Mouse (Mus musculus): ENCODE data around the gene Serpina11. TPM values are rescaled to one million over a fixed set of nuclear protein-coding genes. Genes with fewer than 3 reads are reported as not detected.
A peak's percentile ranks its signal among the peaks of the same experiment; 100 is the strongest.

Serpina11 gene
- polyA plus RNA-seq (2021): not detected

DNA sequence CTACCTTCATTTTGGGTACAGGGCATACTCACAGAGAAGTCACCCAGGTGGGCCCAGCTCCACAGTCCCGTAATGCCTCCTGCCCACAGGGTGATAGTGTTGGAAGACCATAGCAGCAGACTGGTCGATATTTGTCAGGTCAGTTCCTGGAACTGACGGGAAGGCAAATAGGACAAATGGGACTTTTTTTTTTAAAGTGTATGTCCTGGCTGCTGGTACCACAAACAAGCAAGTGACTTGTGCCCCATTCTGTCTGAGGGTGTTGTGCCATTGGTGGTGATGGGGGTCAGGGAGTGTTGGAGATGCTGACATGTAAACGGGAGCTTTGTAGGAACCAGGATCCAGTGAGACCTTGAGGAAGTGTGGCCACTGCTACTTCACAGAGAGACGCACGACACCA is at the start of gene Serpina11:
TSS of gene Serpina11 (minus strand) at position 101 of the 400 bp plus-strand sequence.
- in situ Hi-C loops (cut with MboI; ENCODE audit: low pct_unique_long_range_greater_than_20kb): no loop called here
- CTCF ChIA-PET: interaction anchor here (1.3 to 1.5 kb wide), 2 partner anchors 40 to 430 kb away, joined by 3 to 8 read pairs; no protein-coding TSS in a partner anchor
- no peak for TF ChIP-seq CTCF (IDR thresholded peaks at IDR 0.05)
- no peak for DNase-seq (ENCODE audit: low read depth, low spot score)
- POLR2A ChIA-PET: no interaction called here
- H3K27me3 ChIP-seq: no peaks in the 10 kb centered on the region
- ATAC-seq: no peak

DNA sequence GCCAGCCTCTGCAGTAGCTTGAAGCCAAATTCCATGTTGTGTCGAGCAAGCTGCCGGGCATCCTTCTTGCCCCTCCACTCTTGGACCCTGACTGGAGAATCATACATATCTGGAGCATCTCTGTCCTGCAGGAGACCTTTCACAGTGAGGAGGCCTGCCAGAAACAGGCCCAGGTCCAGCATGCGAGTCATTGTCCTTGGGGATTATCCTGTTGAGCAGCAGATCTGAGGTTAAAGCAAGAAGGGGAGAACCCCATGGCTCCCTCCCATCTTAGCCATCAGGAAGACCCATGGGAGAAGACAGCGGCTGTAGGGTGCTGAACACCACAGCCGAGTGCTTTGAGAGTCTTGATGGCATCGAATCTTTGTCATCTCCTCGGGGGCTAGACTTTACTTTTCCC is 48.4 kb upstream of the Serpina11 start:
- ATAC-seq: no peak
- POLR2A ChIA-PET: no interaction called here
- CTCF ChIA-PET: no interaction called here
- no peak for DNase-seq (ENCODE audit: low read depth, low spot score)
- TF ChIP-seq CTCF (IDR thresholded peaks at IDR 0.05): no peak
- no peaks in the 10 kb centered on the region for H3K27me3 ChIP-seq
- in situ Hi-C loops (cut with MboI; ENCODE audit: low pct_unique_long_range_greater_than_20kb): no loop called here

DNA sequence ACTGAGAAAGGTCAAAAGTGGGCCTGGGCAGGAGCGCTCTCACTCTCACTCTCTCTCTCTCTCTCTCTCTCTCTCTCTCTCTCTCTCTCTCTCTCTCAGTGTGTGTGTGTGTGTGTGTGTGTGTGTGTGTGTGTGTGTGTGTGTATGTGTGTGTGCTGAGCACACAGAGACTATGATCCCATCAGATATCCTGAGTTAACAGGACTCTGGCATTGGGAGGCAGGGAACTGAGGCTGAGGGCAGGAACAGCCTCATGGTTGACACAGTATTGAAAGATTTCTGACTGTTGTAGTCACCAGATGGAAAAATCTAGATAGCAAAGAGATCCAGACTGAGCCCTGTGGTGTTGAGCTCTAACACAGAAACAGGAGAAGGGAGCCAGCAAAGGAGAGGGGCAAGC is 44.0 kb upstream of the Serpina11 start:
- DNase-seq (ENCODE audit: low read depth, low spot score): no peak
- CTCF ChIA-PET: interaction anchor here (1.1 kb wide), 1 partner anchor 17 kb away, joined by 3 read pairs; no protein-coding TSS in a partner anchor
- no peak for TF ChIP-seq CTCF (IDR thresholded peaks at IDR 0.05)
- H3K27me3 ChIP-seq: no peaks in the 10 kb centered on the region
- ATAC-seq: no peak
- POLR2A ChIA-PET: no interaction called here
- in situ Hi-C loops (cut with MboI; ENCODE audit: low pct_unique_long_range_greater_than_20kb): loop anchor here (5.0 kb wide), 1 partner anchor 36 kb away; no protein-coding TSS in a partner anchor

DNA sequence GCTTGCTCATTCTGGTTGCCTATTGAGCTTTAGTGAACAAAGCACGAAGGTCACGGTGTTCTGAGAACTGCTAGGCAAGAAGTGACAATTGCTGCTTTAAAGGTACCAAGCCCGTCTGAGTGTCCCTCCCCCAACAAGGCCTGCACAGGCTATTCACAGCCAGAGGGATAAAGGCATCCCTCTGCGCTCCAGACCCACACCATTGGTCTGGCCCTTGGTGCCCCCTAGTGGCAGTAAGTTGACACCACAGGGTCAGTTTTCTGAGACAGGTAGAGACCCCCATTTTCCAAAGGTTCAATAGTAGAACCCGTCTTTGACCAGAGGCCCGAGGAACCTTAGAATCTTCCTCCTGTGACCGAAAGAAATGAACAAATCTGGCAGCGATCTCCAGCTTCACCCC is 40.2 kb upstream of the Serpina11 start:
- ChIA-PET CTCF (interaction anchor here (1.0 to 2.6 kb wide), 12 partner anchors 9 to 40 kb away, joined by 3 to 22 read pairs (median 4); partner anchors contain the start of gene Serpina11), POLR2A (interaction anchor here (0.7 kb wide), 1 partner anchor 36 kb away, joined by 4 read pairs; no protein-coding TSS in a partner anchor)
- TF ChIP-seq CTCF (IDR thresholded peaks at IDR 0.05): peak; percentile 85
- DNase-seq (ENCODE audit: low read depth, low spot score) (no peak), ATAC-seq (peak; percentile 74)
- no peaks in the 10 kb centered on the region for H3K27me3 ChIP-seq
- in situ Hi-C loops (cut with MboI; ENCODE audit: low pct_unique_long_range_greater_than_20kb): loop anchor here (5.0 kb wide), 1 partner anchor 33 kb away; no protein-coding TSS in a partner anchor

DNA sequence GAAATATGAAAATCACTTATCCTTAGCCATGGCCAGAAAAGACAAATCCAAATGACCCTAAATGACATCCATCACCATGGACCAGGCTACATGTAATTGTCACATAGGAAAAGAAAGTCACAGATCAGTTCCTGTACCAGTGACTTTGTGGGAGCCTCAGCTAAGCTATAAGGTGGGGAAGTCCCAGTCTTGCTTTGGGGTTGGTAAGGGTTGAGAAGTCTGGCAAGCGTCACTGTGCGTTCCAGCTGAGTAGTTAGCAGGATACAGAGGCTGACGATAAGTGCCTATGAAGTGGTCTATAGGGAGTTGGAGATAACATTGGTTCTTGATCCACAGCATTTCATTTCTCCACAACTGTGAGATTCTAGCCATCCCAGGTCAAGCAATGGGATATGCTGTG is 25.5 kb upstream of the Serpina11 start:
- DNase-seq (ENCODE audit: low read depth, low spot score) (no peak), ATAC-seq (no peak)
- POLR2A ChIA-PET: interaction anchor here (0.9 kb wide), 1 partner anchor 12 kb away, joined by 3 read pairs; no protein-coding TSS in a partner anchor
- TF ChIP-seq CTCF (IDR thresholded peaks at IDR 0.05): no peak
- in situ Hi-C loops (cut with MboI; ENCODE audit: low pct_unique_long_range_greater_than_20kb): no loop called here
- H3K27me3 ChIP-seq: no peaks in the 10 kb centered on the region
- CTCF ChIA-PET: no interaction called here

DNA sequence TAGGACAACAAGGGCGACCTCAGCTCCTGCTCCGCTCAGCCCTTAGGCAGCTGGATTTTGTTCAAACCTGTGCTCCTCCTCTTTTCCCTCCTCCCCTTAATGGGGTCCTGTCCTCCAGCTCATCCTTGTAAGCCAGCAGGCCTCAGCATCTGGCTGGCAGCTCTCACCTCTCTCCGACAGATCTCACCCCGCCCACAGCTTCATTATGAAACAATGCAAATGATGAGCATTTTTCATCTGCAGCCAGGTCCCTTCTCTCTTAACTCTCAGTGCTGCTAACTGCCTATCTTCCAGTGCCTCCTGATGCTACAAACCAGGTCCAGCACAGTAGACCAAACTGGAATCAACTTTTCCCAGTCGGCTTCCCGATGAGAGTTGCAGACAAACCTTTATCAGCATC is 23.9 kb upstream of the Serpina11 start, which contains the start of gene Serpina9:
TSS of gene Serpina9 (minus strand) at position 136 of the 400 bp plus-strand sequence.
- H3K27me3 ChIP-seq: no peaks in the 10 kb centered on the region
- ATAC-seq (no peak), DNase-seq (ENCODE audit: low read depth, low spot score) (no peak)
- POLR2A ChIA-PET: no interaction called here
- CTCF ChIA-PET: no interaction called here
- no peak for TF ChIP-seq CTCF (IDR thresholded peaks at IDR 0.05)
- in situ Hi-C loops (cut with MboI; ENCODE audit: low pct_unique_long_range_greater_than_20kb): no loop called here

DNA sequence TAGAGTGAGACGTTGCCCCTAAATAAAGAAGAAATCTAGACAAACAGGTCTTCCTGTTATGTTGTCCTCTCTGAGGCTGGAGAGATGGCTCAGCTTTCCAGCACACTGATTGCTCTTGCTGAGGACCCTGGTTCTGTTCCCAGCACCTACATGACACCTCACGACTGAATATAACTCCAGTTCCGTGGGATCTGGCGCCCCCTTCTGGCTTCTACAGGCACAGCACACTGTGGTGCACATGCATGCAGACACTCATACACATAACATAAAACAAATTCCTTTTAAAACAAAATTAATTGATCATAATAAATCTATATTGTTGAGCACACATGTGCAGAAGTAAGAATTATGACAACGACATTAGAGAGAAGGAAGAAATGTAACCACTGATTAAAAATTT is 14.9 kb upstream of the Serpina11 start:
- no peaks in the 10 kb centered on the region for H3K27me3 ChIP-seq
- DNase-seq (ENCODE audit: low read depth, low spot score): no peak
- TF ChIP-seq CTCF (IDR thresholded peaks at IDR 0.05): no peak
- CTCF ChIA-PET: interaction anchor here (1.7 to 2.0 kb wide), 2 partner anchors 9 to 21 kb away, joined by 4 to 6 read pairs; no protein-coding TSS in a partner anchor
- ATAC-seq: no peak
- POLR2A ChIA-PET: no interaction called here
- in situ Hi-C loops (cut with MboI; ENCODE audit: low pct_unique_long_range_greater_than_20kb): no loop called here

DNA sequence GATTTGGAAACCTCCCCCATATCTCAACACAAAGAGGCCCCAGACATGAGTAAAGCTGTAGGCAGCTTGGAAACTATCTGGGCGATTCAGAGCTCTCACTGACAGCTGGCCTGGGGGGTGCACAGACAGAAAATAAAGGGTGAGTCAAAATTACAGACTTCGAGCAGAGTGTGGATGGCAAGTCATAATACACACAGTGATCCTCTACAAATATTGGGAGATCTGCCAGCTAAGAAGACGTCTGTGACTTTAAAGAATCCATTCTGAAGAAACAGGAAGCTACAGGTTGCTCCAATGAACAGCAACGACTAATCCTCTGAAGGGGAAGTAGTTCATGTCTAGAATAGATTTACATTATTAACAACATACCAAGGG is 13.5 kb upstream of the Serpina11 start:
- in situ Hi-C loops (cut with MboI; ENCODE audit: low pct_unique_long_range_greater_than_20kb): no loop called here

DNA sequence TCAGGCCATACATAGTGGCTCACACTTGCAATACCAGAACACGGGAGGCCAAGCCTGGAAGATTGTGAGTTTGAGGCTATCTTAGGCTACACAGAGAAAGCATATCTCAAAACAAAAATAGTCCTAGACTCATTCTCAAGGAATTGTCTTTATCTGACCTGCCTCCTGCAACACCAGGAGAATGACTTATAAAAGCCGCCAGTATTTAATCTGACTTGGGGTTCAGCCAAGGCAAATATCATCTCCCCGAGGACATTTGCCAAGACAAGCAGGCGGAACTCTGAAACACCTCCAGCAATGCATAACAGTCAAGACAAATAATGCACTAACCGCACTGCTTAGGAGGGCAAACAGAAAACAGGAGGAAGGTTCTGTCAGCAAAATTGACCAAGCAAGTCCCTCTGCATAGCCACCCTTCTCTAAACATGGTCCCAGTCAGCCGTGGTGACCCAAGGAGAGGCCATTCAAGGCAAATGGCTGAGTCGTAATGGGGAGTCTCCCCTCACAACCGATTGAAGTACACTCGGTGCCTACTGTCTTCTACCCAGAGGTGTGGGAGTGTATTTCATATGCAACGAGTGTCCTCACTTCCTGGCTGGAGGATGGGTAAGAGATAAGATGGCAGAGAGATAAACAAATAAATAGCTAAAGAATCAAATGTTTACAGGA is 12.9 kb upstream of the Serpina11 start:
- ChIA-PET POLR2A (interaction anchor here (1.0 to 1.3 kb wide), 2 partner anchors 12 to 57 kb away, joined by 3 read pairs; no protein-coding TSS in a partner anchor), CTCF (interaction anchor here (1.2 to 2.0 kb wide), 3 partner anchors 7 to 71 kb away, joined by 4 to 6 read pairs (median 6); no protein-coding TSS in a partner anchor)
- no peak for TF ChIP-seq CTCF (IDR thresholded peaks at IDR 0.05)
- ATAC-seq: peak; percentile 92
- peak; percentile 97 for DNase-seq (ENCODE audit: low read depth, low spot score)
- no peaks in the 10 kb centered on the region for H3K27me3 ChIP-seq
- in situ Hi-C loops (cut with MboI; ENCODE audit: low pct_unique_long_range_greater_than_20kb): no loop called here

More for the DNA sequence above, 13.5 kb upstream of the Serpina11 start:
- ChIA-PET POLR2A (interaction anchor here (1.0 to 1.3 kb wide), 2 partner anchors 12 to 56 kb away, joined by 3 read pairs; no protein-coding TSS in a partner anchor), CTCF (interaction anchor here (1.2 to 2.0 kb wide), 3 partner anchors 8 to 70 kb away, joined by 4 to 6 read pairs (median 6); no protein-coding TSS in a partner anchor)
- DNase-seq (ENCODE audit: low read depth, low spot score) (peak; percentile 61), ATAC-seq (peak; percentile 66)
- no peak for TF ChIP-seq CTCF (IDR thresholded peaks at IDR 0.05)
- H3K27me3 ChIP-seq: no peaks in the 10 kb centered on the region

DNA sequence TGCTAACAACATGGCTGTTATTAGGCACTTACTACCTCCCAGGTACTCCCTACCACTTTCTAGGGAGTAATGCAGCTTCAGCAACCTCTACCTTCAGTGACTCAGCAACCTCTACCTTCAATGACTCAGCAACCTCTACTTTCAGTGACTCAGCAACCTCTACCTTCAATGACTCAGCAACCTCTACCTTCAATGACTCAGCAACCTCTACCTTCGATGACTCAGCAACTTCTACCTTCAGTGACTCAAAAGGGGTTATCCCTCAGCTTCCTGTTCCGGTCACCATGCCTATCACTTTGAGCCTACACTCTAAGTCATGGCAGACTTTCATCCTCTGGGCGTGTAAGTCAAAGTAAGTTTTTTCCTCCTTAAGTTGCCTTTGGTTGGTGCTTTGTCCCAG is 10.8 kb upstream of the Serpina11 start:
- no peak for TF ChIP-seq CTCF (IDR thresholded peaks at IDR 0.05)
- in situ Hi-C loops (cut with MboI; ENCODE audit: low pct_unique_long_range_greater_than_20kb): no loop called here
- ATAC-seq (no peak), DNase-seq (ENCODE audit: low read depth, low spot score) (no peak)
- POLR2A ChIA-PET: no interaction called here
- H3K27me3 ChIP-seq: no peaks in the 10 kb centered on the region
- CTCF ChIA-PET: no interaction called here

DNA sequence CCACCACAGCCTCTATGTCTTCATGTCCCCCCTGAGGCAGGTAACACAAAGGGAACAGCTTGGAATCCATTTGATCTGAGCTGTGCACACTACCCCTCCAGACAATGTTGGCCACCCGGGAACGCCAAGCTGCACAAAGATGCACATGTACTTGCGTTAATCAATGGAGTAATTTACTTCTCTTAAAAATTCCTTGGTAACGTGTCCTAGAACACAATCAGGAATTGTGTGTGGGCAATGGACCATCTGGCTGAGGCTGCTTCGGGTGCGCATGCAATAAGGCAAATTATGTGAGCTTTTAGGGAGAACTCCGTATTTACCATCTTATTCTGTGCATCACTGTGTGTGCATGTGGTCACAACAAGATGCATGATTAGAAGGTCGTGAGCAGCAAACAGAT is 9.9 kb upstream of the Serpina11 start:
- in situ Hi-C loops (cut with MboI; ENCODE audit: low pct_unique_long_range_greater_than_20kb): loop anchor here (5.0 kb wide), 3 partner anchors 33 to 423 kb away; no protein-coding TSS in a partner anchor
- no peak for TF ChIP-seq CTCF (IDR thresholded peaks at IDR 0.05)
- ATAC-seq (no peak), DNase-seq (ENCODE audit: low read depth, low spot score) (no peak)
- ChIA-PET POLR2A (no interaction called here), CTCF (no interaction called here)
- H3K27me3 ChIP-seq: no peaks in the 10 kb centered on the region
